Mouse (Mus musculus): ENCODE measurements around the gene Samd15. TPM values are rescaled to one million over a fixed set of nuclear protein-coding genes. Genes with fewer than 3 reads are reported as not detected.
"Not testable (repeated sequence)": the region's sequence is repeated elsewhere in the genome, so short reads cannot be mapped to it uniquely, and the experiment has no call there.

The Samd15 gene
- polyA plus RNA-seq, 1 experiment from 2014 or later = 1.7 TPM

GRCm38 (mm10) chr12:87199973-87200586 lies 557 bp downstream of the Samd15 start, which contains the start of gene Tmed8:
Gene Tmed8 (minus strand): TSS chr12:87200454.
- ATAC-seq (ENCODE audit: low FRiP score) = peak; percentile 97
- WGBS = under 1% methylated on average over 62 of the region's 70 CpGs

GRCm38 (mm10) chr12:87201694-87202093 lies 2.2 kb downstream of the Samd15 start:
- Histone ChIP-seq H3K36me3 (no peaks in the 10 kb centered on the region), H3K9ac (no peak overlapping the region), H3K4me3 (no peak overlapping the region), H3K27me3 (no peaks in the 10 kb centered on the region), H3K4me1 (replicated peaks) (peaks cover 25% of the 10 kb centered on the region), H3K9me3 (no peaks in the 10 kb centered on the region), H3K4me2 (no peak overlapping the region), H3K27ac (no peak overlapping the region)
- WGBS = 68% methylated on average over 5 of the region's 5 CpGs
- no peak for ATAC-seq (ENCODE audit: low FRiP score)

More at GRCm38 (mm10) chr12:87199973-87200586, 557 bp downstream of the Samd15 start, which contains the start of gene Tmed8:
- no peaks in the 10 kb centered on the region for H3K27me3 ChIP-seq
- H3K36me3 ChIP-seq = no peaks in the 10 kb centered on the region
- peak within 1 kb of the TSS; percentile 94 for H3K9ac ChIP-seq
- peaks cover 25% of the 10 kb centered on the region for H3K4me1 ChIP-seq (replicated peaks)
- H3K27ac ChIP-seq = peak within 1 kb of the TSS; percentile 94
- H3K4me3 ChIP-seq = peak within 1 kb of the TSS; percentile 85
- H3K4me2 ChIP-seq = peak within 1 kb of the TSS; percentile 66
- H3K9me3 ChIP-seq = no peaks in the 10 kb centered on the region

- not testable (repeated sequence) for H3K36me3 ChIP-seq; H3K9me3 ChIP-seq; H3K27me3 ChIP-seq; H3K4me3 ChIP-seq; H3K4me2 ChIP-seq; H3K9ac ChIP-seq; H3K27ac ChIP-seq; ATAC-seq (ENCODE audit: low FRiP score); H3K4me1 ChIP-seq (replicated peaks)
- WGBS = 88% methylated on average over 5 of the region's 5 CpGs
These were observed 6.3 kb downstream of the Samd15 start for GRCm38 (mm10) chr12:87205789-87206188.

- Histone ChIP-seq H3K27ac (no peak overlapping the region), H3K4me1 (replicated peaks) (no peaks in the 10 kb centered on the region), H3K27me3 (no peaks in the 10 kb centered on the region), H3K9me3 (no peaks in the 10 kb centered on the region), H3K4me3 (no peak overlapping the region), H3K9ac (no peak overlapping the region), H3K4me2 (no peak overlapping the region), H3K36me3 (no peaks in the 10 kb centered on the region)
- no peak for ATAC-seq (ENCODE audit: low FRiP score)
- WGBS = 52% methylated on average over 2 of the region's 2 CpGs
These were observed 13.5 kb downstream of the Samd15 start for GRCm38 (mm10) chr12:87212844-87213606.

GRCm38 (mm10) chr12:87216053-87216452 lies 16.5 kb downstream of the Samd15 start:
- no peak overlapping the region for H3K4me3 ChIP-seq
- H3K4me2 ChIP-seq = no peak overlapping the region
- H3K9me3 ChIP-seq = no peaks in the 10 kb centered on the region
- WGBS = 71% methylated on average over 2 of the region's 2 CpGs
- H3K36me3 ChIP-seq = no peaks in the 10 kb centered on the region
- H3K27me3 ChIP-seq = no peaks in the 10 kb centered on the region
- H3K4me1 ChIP-seq (replicated peaks) = no peaks in the 10 kb centered on the region
- H3K27ac ChIP-seq = no peak overlapping the region
- H3K9ac ChIP-seq = no peak overlapping the region
- no peak for ATAC-seq (ENCODE audit: low FRiP score)

GRCm38 (mm10) chr12:87217596-87217995 lies 18.1 kb downstream of the Samd15 start:
- Histone ChIP-seq H3K4me3 (no peak overlapping the region), H3K27ac (no peak overlapping the region), H3K9me3 (no peaks in the 10 kb centered on the region), H3K9ac (no peak overlapping the region), H3K4me2 (no peak overlapping the region), H3K4me1 (replicated peaks) (no peaks in the 10 kb centered on the region), H3K36me3 (no peaks in the 10 kb centered on the region), H3K27me3 (no peaks in the 10 kb centered on the region)
- no peak for ATAC-seq (ENCODE audit: low FRiP score)

GRCm38 (mm10) chr12:87219362-87219761 lies 19.8 kb downstream of the Samd15 start:
- Histone ChIP-seq H3K4me3 (no peak overlapping the region), H3K27ac (no peak overlapping the region), H3K4me1 (replicated peaks) (no peaks in the 10 kb centered on the region), H3K27me3 (no peaks in the 10 kb centered on the region), H3K9me3 (no peaks in the 10 kb centered on the region), H3K4me2 (no peak overlapping the region), H3K9ac (no peak overlapping the region), H3K36me3 (no peaks in the 10 kb centered on the region)
- 72% methylated on average over 7 of the region's 7 CpGs for WGBS
- no peak for ATAC-seq (ENCODE audit: low FRiP score)

- Histone ChIP-seq H3K4me3 (no peak overlapping the region), H3K27me3 (no peaks in the 10 kb centered on the region), H3K9me3 (no peaks in the 10 kb centered on the region), H3K4me2 (no peak overlapping the region), H3K4me1 (replicated peaks) (no peaks in the 10 kb centered on the region), H3K9ac (no peak overlapping the region), H3K36me3 (peaks cover 8% of the 10 kb centered on the region; the same call in 1 of the 2 replicates), H3K27ac (no peak overlapping the region)
- 81% methylated on average over 10 of the region's 10 CpGs for WGBS
- no peak for ATAC-seq (ENCODE audit: low FRiP score)
These were observed 25.4 kb downstream of the Samd15 start for GRCm38 (mm10) chr12:87224950-87225349.

GRCm38 (mm10) chr12:87226801-87227200 lies 27.3 kb downstream of the Samd15 start:
- no peak for ATAC-seq (ENCODE audit: low FRiP score)

GRCm38 (mm10) chr12:87229633-87230032 lies 30.1 kb downstream of the Samd15 start:
- Histone ChIP-seq H3K9ac (no peak overlapping the region), H3K4me3 (no peak overlapping the region), H3K27ac (no peak overlapping the region), H3K27me3 (no peaks in the 10 kb centered on the region), H3K4me1 (replicated peaks) (no peaks in the 10 kb centered on the region), H3K9me3 (no peaks in the 10 kb centered on the region), H3K4me2 (no peak overlapping the region), H3K36me3 (peaks cover 8% of the 10 kb centered on the region; the same call in 1 of the 2 replicates)
- no peak for ATAC-seq (ENCODE audit: low FRiP score)
- 88% methylated on average over 2 of the region's 2 CpGs for WGBS

More at GRCm38 (mm10) chr12:87226801-87227200, 27.3 kb downstream of the Samd15 start:
- no peak overlapping the region for H3K27ac ChIP-seq
- H3K4me1 ChIP-seq (replicated peaks) = no peaks in the 10 kb centered on the region
- no peak overlapping the region for H3K4me2 ChIP-seq
- H3K9me3 ChIP-seq = no peaks in the 10 kb centered on the region
- H3K4me3 ChIP-seq = no peak overlapping the region
- peaks cover 8% of the 10 kb centered on the region; the same call in 1 of the 2 replicates for H3K36me3 ChIP-seq
- no peaks in the 10 kb centered on the region for H3K27me3 ChIP-seq
- no peak overlapping the region for H3K9ac ChIP-seq
- 73% methylated on average over 7 of the region's 7 CpGs for WGBS

GRCm38 (mm10) chr12:87230379-87230895 lies 30.9 kb downstream of the Samd15 start:
- peaks cover 8% of the 10 kb centered on the region; the same call in 1 of the 2 replicates for H3K36me3 ChIP-seq
- no peak overlapping the region for H3K4me3 ChIP-seq
- no peaks in the 10 kb centered on the region for H3K9me3 ChIP-seq
- ATAC-seq (ENCODE audit: low FRiP score) = no peak
- no peaks in the 10 kb centered on the region for H3K27me3 ChIP-seq
- no peaks in the 10 kb centered on the region for H3K4me1 ChIP-seq (replicated peaks)
- no peak overlapping the region for H3K27ac ChIP-seq
- H3K4me2 ChIP-seq = no peak overlapping the region
- no peak overlapping the region for H3K9ac ChIP-seq

GRCm38 (mm10) chr12:87236882-87237483 lies 37.5 kb downstream of the Samd15 start:
- Histone ChIP-seq H3K4me1 (replicated peaks) (no peaks in the 10 kb centered on the region), H3K36me3 (peaks cover 44% of the 10 kb centered on the region), H3K4me3 (no peak overlapping the region), H3K27me3 (no peaks in the 10 kb centered on the region), H3K9ac (no peak overlapping the region), H3K4me2 (no peak overlapping the region), H3K9me3 (no peaks in the 10 kb centered on the region), H3K27ac (no peak overlapping the region)
- ATAC-seq (ENCODE audit: low FRiP score) = no peak
- 84% methylated on average over 5 of the region's 5 CpGs for WGBS

All from hindbrain, embryonic 13.5 days (tissue).